Comparison of ENCODE assay signal across 9 mouse cellular contexts in the genomic region with DNA sequence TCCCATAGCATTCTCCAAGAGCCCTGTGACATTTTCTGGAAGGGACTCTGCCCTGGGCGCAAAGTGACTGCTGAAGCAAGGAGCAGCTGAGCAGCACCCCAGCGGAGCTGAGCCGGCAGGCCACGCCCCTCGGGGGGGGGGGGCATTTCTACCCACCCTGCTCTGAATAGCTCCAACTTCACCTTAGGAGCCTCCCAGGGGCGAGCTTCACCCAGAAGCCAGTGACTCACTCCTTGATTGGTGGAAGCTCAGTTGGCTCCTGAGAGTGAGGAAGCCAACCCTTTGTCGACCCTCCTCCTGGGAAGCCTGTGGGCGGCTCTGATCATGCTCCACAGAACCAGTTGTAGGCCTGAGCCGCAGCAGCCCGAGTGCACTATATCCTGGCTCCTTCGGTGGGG. TPM values are rescaled to one million over a fixed set of nuclear protein-coding genes. Genes with fewer than 3 reads are reported as not detected.
DNase-seq lines count a peak whose midpoint lies in the region; ATAC-seq lines count a peak whose summit lies in the region.
"Had no signal": no experiment of that assay in that cellular context is flagged by ENCODE, and none has a peak within 500 bp of the region (broad histone marks: within the 10 kb centered on the region; RNA-seq: fewer than 3 reads in every experiment).

No protein-coding gene starts in this region.

- DNase-seq in embryo, embryonic 9.5 days (ENCODE audit: extremely low spot score) = peak; percentile 45
- no peak for DNase-seq in embryo, embryonic 10 days (ENCODE audit: low spot score)
- DNase-seq in ES-CJ7 (ENCODE audit: low read depth, low spot score) = peak; percentile 76
- no peak for DNase-seq in ovary, postnatal 10 days (ENCODE audit: low spot score)
- DNase-seq in testis, postnatal 14 days (ENCODE audit: low spot score) = no peak
- no peak for DNase-seq in c-Kit-positive CD71-positive TER-119-positive erythroid progenitor cells, embryonic 14.5 days (ENCODE audit: low spot score)
- DNase-seq: right cerebral cortex, postnatal 14 days had no signal

- H3K27ac ChIP-seq in intestine, embryonic 15.5 days = peak overlapping the region; percentile 67
- no peak overlapping the region for H3K27ac ChIP-seq in liver, embryonic 16.5 days (ENCODE audit: low read length)

- H3K9me3 ChIP-seq in intestine, embryonic 15.5 days = no peaks in the 10 kb centered on the region
- no peaks in the 10 kb centered on the region for H3K9me3 ChIP-seq in liver, embryonic 16.5 days (replicated peaks; ENCODE audit: control insufficient read depth, low read length)

- H3K4me2 ChIP-seq in intestine, embryonic 15.5 days (replicated peaks) = peak overlapping the region; percentile 38
- no peak overlapping the region for H3K4me2 ChIP-seq in liver, embryonic 16.5 days (ENCODE audit: low read depth, low read length)

- no peaks in the 10 kb centered on the region for H3K27me3 ChIP-seq in intestine, embryonic 15.5 days (replicated peaks)
- H3K27me3 ChIP-seq in liver, embryonic 16.5 days (ENCODE audit: control insufficient read depth, insufficient read depth, low read depth, low read length) = no peaks in the 10 kb centered on the region

- peak; percentile 85 for ATAC-seq in intestine, embryonic 15.5 days
- 0 out of 2 replicates have a peak, but pooled peaks have one; percentile 5 for ATAC-seq in liver, embryonic 16.5 days (ENCODE audit: low read depth)

- 0 out of 2 replicates have a peak overlapping the region, but pooled peaks have one; percentile 17 for H3K9ac ChIP-seq in intestine, embryonic 15.5 days
- no peak overlapping the region for H3K9ac ChIP-seq in liver, embryonic 16.5 days (ENCODE audit: low read depth, low read length)

- H3K4me1 ChIP-seq in intestine, embryonic 15.5 days (replicated peaks) = peaks cover 41% of the 10 kb centered on the region
- H3K4me1 ChIP-seq in liver, embryonic 16.5 days (ENCODE audit: control insufficient read depth, low read depth, low read length) = peaks cover 32% of the 10 kb centered on the region

- 9% methylated on average over 11 of the region's 11 CpGs for WGBS in intestine, embryonic 15.5 days
- 18% methylated on average over 11 of the region's 11 CpGs for WGBS in liver, embryonic 16.5 days (ENCODE audit: insufficient replicate concordance)

- no peaks in the 10 kb centered on the region for H3K36me3 ChIP-seq in intestine, embryonic 15.5 days
- no peaks in the 10 kb centered on the region for H3K36me3 ChIP-seq in liver, embryonic 16.5 days (ENCODE audit: control insufficient read depth, insufficient read depth)

- H3K4me3 ChIP-seq in intestine, embryonic 15.5 days (replicated peaks) = no peak overlapping the region
- H3K4me3 ChIP-seq in liver, embryonic 16.5 days (ENCODE audit: low read depth, low read length) = no peak overlapping the region

RNA-seq across cellular contexts. Expression of a gene that starts 10.0 kb away (rescaled TPM):
- 23.0 and 24.3 TPM in 2 replicates for polyA plus RNA-seq in intestine, embryonic 15.5 days (2015; fragmentation: Nextera tagmentation; extraction: Ambion mirVana)
- polyA plus RNA-seq in liver, embryonic 16.5 days (2015; fragmentation: Nextera tagmentation; extraction: Ambion mirVana) = 0.47 and 0.71 TPM in 2 replicates

RNA-seq across cellular contexts. Expression of a gene that starts 28.4 kb away (rescaled TPM):
- not detected in 2 replicates for polyA plus RNA-seq in intestine, embryonic 15.5 days (2015; fragmentation: Nextera tagmentation; extraction: Ambion mirVana)
- not detected in 2 replicates for polyA plus RNA-seq in liver, embryonic 16.5 days (2015; fragmentation: Nextera tagmentation; extraction: Ambion mirVana)

RNA-seq across cellular contexts. Expression of a gene that starts 36.4 kb away (rescaled TPM):
- polyA plus RNA-seq in intestine, embryonic 15.5 days (2015; fragmentation: Nextera tagmentation; extraction: Ambion mirVana) = not detected in 2 replicates
- 0.27 and 0.37 TPM in 2 replicates for polyA plus RNA-seq in liver, embryonic 16.5 days (2015; fragmentation: Nextera tagmentation; extraction: Ambion mirVana)

RNA-seq across cellular contexts. Expression of a gene that starts 56.3 kb away (rescaled TPM):
- 97.5 and 110 TPM in 2 replicates for polyA plus RNA-seq in intestine, embryonic 15.5 days (2015; fragmentation: Nextera tagmentation; extraction: Ambion mirVana)
- 55.3 and 61.8 TPM in 2 replicates for polyA plus RNA-seq in liver, embryonic 16.5 days (2015; fragmentation: Nextera tagmentation; extraction: Ambion mirVana)

RNA-seq across cellular contexts. Expression of a gene that starts 56.3 kb away (rescaled TPM):
- 89.8 and 94.6 TPM in 2 replicates for polyA plus RNA-seq in intestine, embryonic 15.5 days (2015; fragmentation: Nextera tagmentation; extraction: Ambion mirVana)
- polyA plus RNA-seq in liver, embryonic 16.5 days (2015; fragmentation: Nextera tagmentation; extraction: Ambion mirVana) = 37.5 TPM in 2 replicates

Comparison
In these comparisons a context has a peak if more than half of its experiments do, and no peak if none do; other contexts are left out.
1. DNase-seq: peak in embryo, embryonic 9.5 days (single experiment) and ES-CJ7 (single experiment); none in embryo, embryonic 10 days (single experiment), ovary, postnatal 10 days (single experiment), testis, postnatal 14 days (single experiment) and c-Kit-positive CD71-positive TER-119-positive erythroid progenitor cells, embryonic 14.5 days (single experiment).
2. RNA of a gene that starts 10.0 kb away (polyA plus RNA-seq): 23.0 to 24.3 TPM in intestine, embryonic 15.5 days; 0.47 to 0.71 TPM in liver, embryonic 16.5 days; every median in the first group is over 10 times any median in the second.